Mouse (Mus musculus): ENCODE measurements around the gene Tex22.

The Tex22 gene

GRCm38 (mm10) chr12:113074329-113075062 is at the start of gene Tex22:
TSS of gene Tex22 (plus strand) at chr12:113074502.
- peak; percentile 91 to 94 for DNase-seq

- DNase-seq, result no peak
Measured at GRCm38 (mm10) chr12:113026557-113026956, 47.7 kb upstream of the Tex22 start.

DNA sequence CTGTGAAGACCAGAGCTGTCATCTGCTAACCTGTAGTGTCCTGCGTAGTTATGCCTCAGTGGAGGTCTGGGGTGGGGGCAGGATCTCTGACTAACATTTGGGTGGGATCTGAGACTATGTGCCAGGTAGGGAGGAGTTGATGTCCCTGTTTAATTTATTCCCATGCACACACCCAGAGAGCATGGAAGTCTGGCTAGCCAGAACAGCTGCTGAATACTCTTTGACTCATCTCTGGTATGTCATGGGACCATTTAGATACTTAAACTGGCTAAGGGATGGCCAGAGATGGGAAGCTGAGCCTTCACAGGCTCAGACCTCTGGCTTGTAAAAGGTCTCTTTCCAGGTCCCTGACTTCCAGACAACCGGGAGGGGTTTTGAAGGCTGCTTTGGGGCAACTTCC is 46.8 kb upstream of the Tex22 start:
- no peak for DNase-seq

GRCm38 (mm10) chr12:113028067-113028466 is 46.2 kb upstream of the Tex22 start:
- DNase-seq, result no peak

DNA sequence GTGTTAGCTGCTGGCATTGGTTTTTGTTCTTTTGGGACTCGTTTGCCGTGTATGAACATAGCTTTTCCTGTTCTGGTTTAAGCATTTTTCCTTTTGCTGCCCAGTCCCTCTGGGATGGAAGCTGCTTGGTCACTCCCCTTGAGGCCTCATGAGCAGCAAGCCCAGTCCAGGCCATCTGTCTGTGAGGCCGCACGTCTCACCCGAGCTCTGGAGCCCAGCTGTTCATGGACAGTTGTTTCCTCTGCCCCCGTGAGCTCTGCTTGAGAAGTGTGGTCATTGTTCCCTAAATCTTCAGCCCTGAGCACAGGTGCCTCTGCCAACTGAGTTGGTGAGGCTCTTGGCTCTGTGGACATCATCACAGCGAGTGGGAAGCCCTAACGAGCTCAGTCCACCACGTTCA is 45.4 kb upstream of the Tex22 start:
- no peak for DNase-seq

DNA sequence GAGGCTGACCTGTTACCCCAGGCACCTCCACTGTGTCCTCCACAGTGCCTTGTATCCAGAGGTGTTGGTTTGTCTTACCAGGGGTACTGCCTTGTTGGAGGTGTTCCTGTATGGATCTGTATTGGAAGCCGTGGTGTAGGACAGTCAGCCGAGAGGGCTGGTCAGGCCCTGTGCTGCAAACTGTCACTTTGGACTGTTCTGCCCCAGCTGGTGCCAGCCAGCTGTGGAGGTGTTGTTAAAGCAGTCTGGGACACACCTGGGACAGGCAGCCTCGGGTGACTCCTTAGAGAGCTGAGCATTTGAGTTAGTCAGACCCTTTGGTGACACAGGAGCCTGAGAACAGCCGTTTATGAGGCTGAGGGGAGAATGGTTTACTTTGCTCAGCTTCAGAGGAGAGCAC is 44.3 kb upstream of the Tex22 start:
- DNase-seq, result no peak

DNA sequence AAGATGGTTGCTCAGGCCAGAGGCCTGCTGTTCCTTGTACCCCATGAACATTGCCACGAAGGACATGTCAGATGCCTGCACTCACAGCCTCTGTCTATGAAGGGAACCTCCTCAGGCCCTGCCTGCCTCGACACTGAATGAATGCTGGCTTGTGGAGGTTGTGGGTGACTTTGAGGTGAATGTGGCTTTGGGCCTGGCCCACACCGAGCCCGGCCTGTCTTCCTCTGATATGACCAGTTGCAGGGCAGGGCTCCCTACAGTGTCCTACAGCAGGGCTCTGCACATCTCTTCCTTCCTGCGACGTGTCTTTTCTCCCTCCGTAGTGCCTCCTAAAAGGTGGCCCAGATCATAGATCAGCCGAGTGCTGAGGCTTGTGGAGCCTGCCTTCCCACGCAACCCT is 43.3 kb upstream of the Tex22 start:
- DNase-seq, result no peak

- DNase-seq, result no peak
Measured at GRCm38 (mm10) chr12:113031441-113031840, 42.9 kb upstream of the Tex22 start.

GRCm38 (mm10) chr12:113032296-113033250 is 41.7 kb upstream of the Tex22 start:
- peak; percentile 75 to 89 for DNase-seq

DNA sequence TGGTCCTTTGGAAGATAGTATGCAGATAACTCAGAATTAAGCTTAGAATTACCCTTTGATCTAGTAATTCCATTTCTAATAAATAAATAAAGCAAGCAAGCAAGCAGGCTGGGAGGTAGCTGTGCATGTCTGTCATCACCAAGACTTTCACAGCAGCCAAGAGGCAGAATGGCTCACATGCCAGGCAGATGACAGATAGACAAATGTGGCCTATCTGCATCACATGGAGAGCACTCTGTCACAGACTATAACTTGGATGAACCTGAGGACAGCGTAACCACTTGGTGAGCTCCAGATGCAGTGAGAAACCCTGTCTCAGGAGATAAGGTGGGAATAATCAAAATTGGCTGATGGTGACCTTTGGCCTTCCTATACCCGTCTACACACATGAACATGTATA is 39.2 kb upstream of the Tex22 start:
- no peak for DNase-seq

GRCm38 (mm10) chr12:113036996-113037395 is 37.3 kb upstream of the Tex22 start:
- no peak for DNase-seq

GRCm38 (mm10) chr12:113038414-113038813 is 35.9 kb upstream of the Tex22 start:
- no peak for DNase-seq

DNA sequence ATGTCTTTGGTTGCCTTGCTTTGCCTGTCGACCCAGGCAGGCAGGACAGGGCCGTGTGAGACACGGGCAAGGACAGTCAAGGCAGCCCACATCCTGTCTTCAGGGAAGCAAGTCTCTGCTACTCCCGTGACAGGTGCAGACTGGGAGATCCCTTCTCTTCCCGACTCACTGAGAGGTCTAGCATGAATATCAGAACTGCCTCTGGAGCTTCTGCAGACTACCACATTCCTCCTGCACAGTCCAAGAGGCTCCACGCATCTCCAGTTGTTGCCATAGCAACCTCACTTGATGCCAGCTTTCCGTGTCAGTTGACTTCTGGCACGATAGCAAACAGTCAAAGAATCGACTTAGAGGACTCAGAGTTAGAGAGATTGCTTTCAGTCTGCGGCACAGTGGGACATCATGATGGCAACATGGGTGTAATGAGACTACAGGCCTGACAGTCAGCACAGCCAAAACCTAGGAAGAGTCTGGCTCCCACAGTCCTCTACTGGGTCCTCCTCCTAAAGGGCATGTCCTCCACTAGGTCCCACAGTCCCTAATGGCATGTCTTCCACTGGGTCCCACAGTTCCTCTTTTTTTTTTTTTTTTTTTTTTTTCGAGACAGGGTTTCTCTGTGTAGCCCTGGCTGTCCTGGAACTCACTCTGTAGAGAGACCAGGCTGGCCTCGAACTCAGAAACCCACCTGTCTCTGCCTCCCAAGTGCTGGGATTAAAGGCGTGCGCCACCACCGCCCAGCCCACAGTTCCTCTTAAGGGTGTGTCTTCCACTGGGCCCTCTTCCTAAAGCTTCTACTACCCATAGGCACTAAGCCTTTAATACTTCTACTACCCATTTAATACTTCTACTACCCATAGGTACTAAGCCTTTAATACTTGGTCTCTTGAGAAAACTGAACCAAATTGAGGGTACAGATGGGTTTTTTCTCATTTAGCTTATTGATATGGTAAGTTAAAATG is 32.5 kb upstream of the Tex22 start:
- peak; percentile 41 to 64 for DNase-seq

DNA sequence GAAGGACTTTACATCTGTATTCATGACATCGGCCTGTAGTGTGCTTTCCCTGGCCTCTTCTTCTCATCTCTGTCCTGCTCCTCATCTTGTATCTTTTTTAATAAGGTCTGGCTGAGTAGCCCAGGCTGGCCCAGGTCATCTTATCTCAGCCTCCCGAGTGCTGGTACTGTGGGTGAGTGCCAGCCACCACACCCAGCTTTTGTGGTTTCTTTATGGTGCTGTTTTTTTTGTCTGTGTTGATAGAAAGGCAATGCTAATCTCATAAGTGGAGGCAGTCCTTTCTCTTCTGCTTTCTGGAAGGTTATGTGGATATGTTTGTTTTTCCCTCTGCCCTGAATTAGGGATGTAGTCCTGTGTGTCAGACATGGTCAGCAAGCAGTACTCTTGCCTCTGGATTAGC is 31.8 kb upstream of the Tex22 start:
- no peak for DNase-seq

GRCm38 (mm10) chr12:113044916-113045677 is 29.2 kb upstream of the Tex22 start:
- peak; percentile 62 to 77 for DNase-seq

DNA sequence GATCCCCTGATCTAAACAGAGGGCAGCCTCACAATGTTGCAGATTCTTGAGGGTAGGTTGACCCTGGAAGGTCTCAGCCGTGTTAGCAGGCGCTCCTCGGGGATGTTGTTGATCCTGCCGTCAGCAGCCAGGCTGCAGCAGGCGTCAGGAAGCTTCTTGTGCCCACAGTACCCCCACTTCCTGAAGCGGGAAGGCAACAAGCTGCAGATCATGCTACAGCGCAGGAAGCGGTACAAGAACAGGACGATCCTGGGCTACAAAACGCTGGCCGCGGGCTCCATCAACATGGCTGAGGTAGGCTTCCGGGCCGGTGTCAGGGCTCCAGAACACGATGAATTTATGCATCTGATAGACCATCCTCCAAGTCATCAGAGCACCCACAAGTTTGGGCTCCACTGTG is 27.4 kb upstream of the Tex22 start:
- no peak for DNase-seq

DNA sequence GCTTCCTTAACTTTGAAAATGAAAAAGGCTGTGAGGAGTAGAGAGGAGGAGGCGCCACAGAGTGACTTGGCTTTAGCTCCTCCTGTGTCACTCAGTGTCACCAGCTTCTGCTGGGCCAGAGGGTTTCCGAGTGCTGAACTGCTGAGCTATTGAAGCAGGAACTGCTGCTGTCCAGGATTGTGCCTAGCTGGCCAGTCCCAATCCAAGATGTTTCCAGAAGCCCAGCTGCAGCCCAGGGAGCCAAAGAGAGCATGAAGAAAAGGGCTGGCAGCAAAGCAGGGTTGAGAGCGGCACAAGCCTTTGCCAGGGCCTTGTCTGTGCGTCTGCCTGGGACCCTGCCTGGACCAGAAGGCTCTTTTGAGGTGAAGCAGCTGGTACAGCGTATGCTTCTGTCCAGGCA is 26.2 kb upstream of the Tex22 start:
- no peak for DNase-seq

DNA sequence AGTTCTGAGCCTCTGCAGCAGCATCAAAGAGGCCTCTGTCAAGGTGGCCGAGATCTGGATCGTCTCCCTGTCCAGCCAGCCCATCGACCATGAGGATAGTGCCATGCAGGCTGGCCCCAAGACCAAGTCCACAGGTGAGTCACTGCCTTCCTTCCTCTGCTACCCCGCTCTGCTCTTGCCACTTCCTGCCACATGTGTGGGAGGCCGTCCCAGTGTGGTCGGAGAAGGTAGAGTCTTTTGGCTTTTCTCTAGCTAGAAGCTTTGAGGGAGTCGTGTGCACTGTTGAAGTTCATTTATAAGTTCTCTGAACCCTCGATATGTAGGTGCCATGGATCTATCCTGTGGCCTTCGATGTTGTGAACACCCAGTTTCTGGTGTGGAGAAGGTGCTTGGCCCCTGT is 24.5 kb upstream of the Tex22 start:
- no peak for DNase-seq

GRCm38 (mm10) chr12:113050671-113051070 is 23.6 kb upstream of the Tex22 start:
- DNase-seq, result no peak

DNA sequence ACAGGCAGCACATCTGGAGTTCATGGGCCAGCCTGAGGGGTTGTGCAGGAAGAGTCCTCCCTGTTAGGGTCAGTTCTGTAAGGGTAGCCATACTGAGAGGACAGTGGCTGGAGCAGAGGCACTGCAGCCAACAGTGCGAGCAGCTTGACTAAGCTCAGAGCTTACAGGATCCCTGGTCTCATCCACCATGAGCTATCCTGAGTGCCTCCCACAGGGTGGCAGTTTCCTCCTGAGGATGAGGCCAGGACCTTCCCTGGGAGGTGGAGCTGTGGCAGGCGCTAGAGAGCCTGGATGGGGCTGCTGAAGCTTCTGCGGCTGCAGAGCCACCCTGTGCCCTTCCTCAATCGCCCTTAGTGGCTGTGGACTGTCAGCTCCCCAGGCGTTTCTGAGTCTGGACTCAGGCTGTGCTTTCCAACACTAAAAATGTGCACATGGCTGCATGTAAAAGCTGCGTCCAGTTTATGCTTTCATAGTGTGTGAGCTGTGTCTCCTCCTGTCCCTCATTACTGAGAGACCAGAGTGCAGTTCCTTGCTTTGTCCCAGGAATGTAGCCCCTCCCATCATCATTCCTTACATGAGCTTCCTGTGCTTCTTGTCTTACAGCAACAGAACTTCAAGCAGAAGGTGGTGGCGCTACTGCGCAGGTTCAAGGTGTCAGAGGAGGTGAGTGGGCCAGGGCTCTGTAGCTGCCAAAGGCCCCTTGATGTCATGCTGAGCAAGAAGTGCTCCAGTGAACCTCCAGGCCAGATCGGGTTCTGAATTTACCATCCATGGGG is 22.5 kb upstream of the Tex22 start:
- DNase-seq, result peak in 1 of 2 experiments; percentile 15

GRCm38 (mm10) chr12:113056089-113056488 is 18.2 kb upstream of the Tex22 start:
- DNase-seq, result peak in 1 of 2 experiments; percentile 12

All from kidney, postnatal 25 days (tissue).